Mouse (Mus musculus): ENCODE data around the gene Pakap.

Gene Pakap

GRCm38 (mm10) chr4:57625306-57625705, 57.3 kb downstream of the Pakap start:
- DNase-seq (ENCODE audit: low spot score in 2 of 2): no peak

DNA sequence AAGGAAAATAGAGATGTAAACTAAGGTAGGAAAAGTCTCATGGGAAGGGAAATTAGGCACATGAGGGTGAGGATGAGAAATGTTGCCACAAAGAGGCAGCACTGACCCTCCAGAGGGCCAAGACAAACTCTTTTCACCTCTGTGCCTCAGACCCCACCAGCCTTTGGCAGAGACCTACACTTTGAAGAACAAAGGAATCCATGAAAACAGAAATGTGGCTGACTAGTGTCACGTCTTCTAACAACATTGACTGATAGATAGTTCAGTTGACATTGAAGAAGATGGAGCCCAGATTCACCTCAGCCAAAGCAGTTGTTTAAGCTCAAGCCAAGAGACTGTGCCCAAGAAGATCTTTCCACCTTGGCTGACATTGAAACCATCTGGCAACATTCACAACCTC, 57.8 kb downstream of the Pakap start:
- no peak for DNase-seq (ENCODE audit: low spot score in 2 of 2)

DNA sequence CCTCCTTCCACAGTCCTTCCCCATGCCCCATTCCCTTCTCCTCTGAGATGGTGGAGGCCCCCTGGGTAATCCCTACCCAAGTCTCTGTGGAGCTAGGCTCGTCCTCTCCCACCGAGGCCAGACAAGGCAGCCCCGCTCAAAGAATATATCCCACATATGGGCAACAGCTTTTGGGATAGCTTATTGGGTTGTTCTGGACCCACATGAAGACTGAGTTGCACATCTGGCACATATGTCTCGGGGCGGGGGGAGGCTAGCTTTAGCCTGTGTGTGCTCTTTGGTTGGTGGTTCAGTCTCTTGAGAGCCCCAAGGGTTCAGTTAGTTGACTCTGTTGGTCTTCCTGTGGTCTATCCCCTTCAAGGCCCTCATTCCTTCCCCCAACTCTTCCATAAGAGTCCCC, 58.9 kb downstream of the Pakap start:
- no peak for DNase-seq (ENCODE audit: low spot score in 2 of 2)

DNA sequence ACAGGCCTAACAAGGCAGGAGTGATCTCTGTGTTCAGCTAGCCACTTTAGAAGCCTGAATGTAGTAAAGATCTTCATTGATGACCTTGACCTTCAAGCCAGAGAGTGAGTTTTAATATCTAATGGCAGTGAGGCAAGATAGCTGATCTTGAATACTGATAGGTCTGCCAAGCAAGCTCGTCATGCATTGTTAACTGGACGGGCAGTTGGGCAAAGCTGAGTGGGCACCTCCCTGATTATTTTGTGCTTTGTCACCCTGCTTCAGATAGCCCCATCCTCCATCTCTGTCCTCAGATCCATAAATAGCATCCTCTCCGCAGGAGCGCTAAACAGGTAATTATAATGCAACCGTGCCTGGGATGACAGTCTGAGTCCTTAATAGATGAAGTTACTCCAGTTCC, 64.4 kb downstream of the Pakap start:
- no peak for DNase-seq (ENCODE audit: low spot score in 2 of 2)

DNA sequence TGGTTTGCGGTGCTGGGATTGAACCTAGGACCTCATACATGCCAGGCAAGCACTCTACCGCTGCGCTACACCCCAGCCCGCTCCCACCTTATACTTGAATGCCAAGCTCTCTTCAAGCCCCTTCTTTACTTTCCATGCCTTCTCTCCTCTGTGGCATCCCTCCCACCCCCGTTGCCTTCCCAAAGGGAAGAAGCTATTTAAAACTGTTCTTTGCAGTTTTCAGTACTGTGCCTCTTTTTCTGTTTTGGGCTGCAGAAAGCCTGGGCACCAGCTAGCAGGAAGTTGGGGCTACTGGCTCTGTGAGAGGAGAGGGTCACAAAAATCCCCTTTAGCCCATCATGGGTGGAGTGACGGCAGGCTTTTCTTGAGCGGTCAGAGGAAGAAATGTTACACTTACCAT, 65.1 kb downstream of the Pakap start:
- no peak for DNase-seq (ENCODE audit: low spot score in 2 of 2)

GRCm38 (mm10) chr4:57634956-57635355, 67.0 kb downstream of the Pakap start:
- DNase-seq (ENCODE audit: low spot score in 2 of 2): no peak

DNA sequence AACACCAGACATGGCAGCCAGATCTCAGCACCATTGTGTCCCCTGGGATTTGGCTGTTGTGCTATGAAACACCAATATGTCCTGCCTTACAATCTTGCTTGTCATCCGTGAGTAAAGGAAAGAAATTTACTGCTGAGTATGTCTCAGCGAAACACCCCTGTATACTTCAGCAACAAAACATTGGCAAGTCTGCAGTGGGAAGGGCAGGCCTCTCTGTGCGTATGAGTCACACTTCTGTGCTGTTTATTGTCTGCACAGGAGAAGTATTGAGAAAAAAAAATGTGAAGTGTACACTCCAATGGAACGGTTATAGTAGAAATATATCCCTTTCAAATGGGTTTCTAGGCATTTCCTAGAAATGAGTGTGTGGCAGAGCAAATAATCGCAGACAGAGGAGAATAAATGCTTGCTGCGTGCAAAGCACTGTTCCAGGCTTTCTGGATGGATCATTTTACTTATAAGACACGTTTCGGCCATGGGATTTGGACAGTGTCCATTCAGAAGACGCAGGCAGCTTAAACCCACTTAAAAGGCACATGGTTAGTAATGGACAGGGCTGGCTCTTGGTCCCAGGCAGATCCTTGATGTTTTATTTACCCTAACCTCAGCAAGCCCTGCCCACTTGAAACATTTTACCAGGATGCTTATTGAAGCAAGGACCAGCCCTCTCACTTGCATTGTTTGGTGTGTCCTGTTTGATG, 69.0 kb downstream of the Pakap start:
- no peak for DNase-seq (ENCODE audit: low spot score in 2 of 2)

GRCm38 (mm10) chr4:57637636-57638386, 69.8 kb downstream of the Pakap start:
- peak; percentile 55 to 59 for DNase-seq (ENCODE audit: low spot score in 2 of 2)

DNA sequence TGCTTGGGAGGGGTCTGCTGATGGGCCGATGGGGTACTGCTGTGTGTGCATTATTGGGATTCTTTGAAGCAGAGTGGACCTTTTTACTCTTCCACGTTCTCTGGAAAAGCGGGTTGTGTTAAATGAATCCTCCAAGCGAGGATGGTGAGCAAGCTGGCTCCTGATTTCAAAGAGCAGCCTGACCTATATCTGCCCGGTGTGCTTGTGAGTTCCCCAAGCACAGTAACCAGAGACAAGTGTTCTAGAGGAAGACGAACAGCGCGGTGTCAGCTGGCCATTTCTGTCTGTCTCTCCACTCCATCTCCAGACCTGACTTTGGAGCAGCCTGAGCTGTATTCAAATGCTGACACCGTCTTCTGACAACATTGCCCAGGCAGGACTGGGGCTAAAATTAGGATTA, 71.0 kb downstream of the Pakap start:
- DNase-seq (ENCODE audit: low spot score in 2 of 2): no peak

DNA sequence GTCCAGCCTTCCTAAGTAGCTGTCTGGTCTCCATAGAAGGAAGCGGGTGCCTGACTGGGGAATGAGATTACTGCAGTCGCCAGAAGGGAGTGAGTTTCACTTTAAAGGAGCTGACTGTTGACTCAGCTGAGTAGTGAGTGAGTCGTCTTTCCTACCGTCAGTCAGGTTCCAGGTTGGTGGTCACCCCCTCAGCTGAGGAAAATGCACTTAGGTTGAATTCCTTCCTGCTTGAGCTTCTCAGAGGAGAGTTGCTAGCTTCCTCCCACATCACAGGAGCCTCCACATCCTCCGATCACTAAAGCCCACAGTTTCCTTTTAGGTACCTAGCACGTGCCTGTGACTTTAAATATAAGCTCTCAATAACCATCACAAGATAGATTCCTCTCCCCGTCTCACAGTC, 72.2 kb downstream of the Pakap start:
- no peak for DNase-seq (ENCODE audit: low spot score in 2 of 2)

- DNase-seq (ENCODE audit: low spot score in 2 of 2): no peak
Measured at GRCm38 (mm10) chr4:57640971-57641370, 73.0 kb downstream of the Pakap start.

GRCm38 (mm10) chr4:57650994-57651393, 83.0 kb downstream of the Pakap start:
- DNase-seq (ENCODE audit: low spot score in 2 of 2): no peak

- no peak for DNase-seq (ENCODE audit: low spot score in 2 of 2)
Measured at GRCm38 (mm10) chr4:57651547-57651946, 83.6 kb downstream of the Pakap start.

DNA sequence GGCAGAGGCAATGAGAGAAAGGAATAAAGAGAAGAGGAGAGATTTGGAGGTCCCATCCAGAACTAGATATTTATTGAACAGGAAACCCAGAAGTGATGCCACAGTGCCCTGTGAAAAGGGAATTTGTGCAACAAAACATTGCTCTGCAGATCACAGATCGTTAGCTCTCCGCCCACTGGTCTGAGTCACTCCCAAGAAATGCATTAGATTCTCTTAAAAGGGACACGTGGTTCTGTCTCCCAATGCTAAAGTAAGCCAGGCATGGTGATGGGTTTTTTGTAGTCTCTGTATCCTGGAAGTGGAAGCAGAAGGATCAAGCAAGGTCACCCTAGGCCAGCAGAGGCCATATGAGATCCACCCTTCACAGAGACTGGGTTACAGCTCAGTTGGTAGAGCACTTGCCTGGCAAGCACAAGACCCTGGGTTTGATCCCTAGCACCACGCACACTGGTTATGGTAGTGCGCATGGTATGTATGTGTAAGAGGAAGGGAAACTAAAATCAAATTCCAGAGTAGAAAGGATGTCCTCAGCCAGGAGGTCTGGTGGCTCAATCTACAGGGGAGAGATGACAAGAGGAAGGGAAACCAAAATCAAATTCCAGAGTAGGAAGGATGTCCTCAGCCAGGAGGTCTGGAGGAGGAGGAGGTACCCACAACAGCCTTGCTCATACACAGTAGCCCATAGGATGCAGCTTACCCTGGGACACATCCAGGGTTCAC, 84.4 kb downstream of the Pakap start:
- DNase-seq (ENCODE audit: low spot score in 2 of 2): no peak

DNA sequence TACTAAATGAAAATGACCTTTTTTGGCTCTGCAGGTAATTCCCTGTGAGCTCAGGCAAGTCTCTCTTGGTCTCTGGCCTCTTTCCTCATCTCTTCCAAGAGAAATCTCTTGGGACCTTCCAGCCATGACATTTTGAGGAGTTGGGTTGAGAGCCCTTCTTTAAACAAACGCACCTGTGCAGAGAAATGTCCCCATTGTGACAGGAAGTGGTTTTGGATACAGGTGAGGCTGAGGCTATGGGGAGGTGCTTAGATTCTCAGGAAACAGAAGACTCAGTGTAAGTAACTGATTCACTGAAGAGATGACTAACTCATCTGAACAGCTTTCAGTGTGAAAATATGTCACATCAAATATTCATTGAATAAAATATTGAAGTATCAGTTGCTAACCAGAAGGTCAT, 88.0 kb downstream of the Pakap start:
- DNase-seq (ENCODE audit: low spot score in 2 of 2): no peak

- no peak for DNase-seq (ENCODE audit: low spot score in 2 of 2)
Measured at GRCm38 (mm10) chr4:57656388-57656787, 88.4 kb downstream of the Pakap start.

GRCm38 (mm10) chr4:57656861-57657260, 88.9 kb downstream of the Pakap start:
- DNase-seq (ENCODE audit: low spot score in 2 of 2): no peak

DNA sequence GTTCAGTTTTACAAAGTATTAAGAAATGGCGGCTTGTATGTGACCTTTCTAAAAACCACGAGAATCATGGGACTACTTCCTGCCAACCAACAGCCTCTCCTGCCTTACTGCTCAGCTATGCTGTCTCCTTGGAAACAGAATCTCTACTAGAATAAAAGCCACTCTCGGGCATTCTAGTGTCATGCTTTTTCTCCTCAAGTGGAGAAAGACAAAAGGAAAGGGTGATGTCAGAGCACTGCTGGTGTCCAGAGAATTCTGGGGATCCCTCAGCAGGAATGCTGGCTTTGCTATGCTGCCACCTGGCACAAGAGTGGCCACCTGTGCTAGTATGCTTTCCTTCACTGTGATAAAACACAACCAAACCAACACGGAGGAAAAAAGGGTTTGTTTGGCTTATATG, 92.5 kb downstream of the Pakap start:
- no peak for DNase-seq (ENCODE audit: low spot score in 2 of 2)

DNA sequence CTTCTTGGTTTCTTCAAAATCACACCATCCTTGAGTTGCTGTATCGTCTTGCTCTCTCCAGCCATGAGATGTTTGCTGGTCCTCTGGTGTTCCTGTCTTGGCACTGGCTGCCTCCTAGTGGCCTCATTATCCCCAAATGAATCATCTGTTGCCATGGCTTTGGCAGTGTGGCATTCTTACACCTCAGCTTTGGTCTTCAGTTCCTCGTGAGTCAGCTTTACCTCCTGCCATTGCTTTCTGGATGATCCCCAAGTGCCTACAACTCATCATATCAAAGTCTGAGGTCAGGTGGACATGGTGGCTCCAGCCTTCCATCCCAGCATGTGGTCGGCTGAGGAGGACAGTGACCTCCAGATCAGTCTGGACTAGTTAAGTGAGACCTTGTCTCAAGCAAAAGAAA, 98.1 kb downstream of the Pakap start:
- no peak for DNase-seq (ENCODE audit: low spot score in 2 of 2)

- no peak for DNase-seq (ENCODE audit: low spot score in 2 of 2)
Measured at GRCm38 (mm10) chr4:57670813-57671469, 103.0 kb downstream of the Pakap start.

- no peak for DNase-seq (ENCODE audit: low spot score in 2 of 2)
Measured at GRCm38 (mm10) chr4:57672541-57672940, 104.6 kb downstream of the Pakap start.

Measured in frontal cortex, postnatal 10 days (tissue).